Mouse (Mus musculus) neural tube, embryonic 15.5 days (tissue): ENCODE data around the gene Dnhd1. TPM values are rescaled to one million over a fixed set of nuclear protein-coding genes. Genes with fewer than 3 reads are reported as not detected.

Experiments used
- ATAC-seq: fragments of 200-750 bp; cut with Nextera tagmentation; 2 replicates; pipeline ENCODE4 v1.8.0; 2017; ENCODE audit warnings: mild to moderate bottlenecking, moderate TSS enrichment, moderate library complexity; ENCODE audit not compliant: low FRiP score
- H3K27ac ChIP-seq: fragments of 300-500 bp; sonication (generic); replicated peaks from 2 replicates; pipeline ENCODE4 v1.5.1; 2015; ENCODE audit warnings: mild to moderate bottlenecking, inconsistent platforms
- H3K27me3 ChIP-seq: fragments of 300-500 bp; sonication (generic); replicated peaks from 2 replicates; pipeline ENCODE4 v1.6.1; 2015; ENCODE audit warnings: inconsistent platforms
- H3K36me3 ChIP-seq: fragments of 300-500 bp; sonication (generic); 2 replicates; pipeline ENCODE4 v1.6.1; 2015; ENCODE audit warnings: inconsistent platforms
- H3K4me1 ChIP-seq: fragments of 300-500 bp; sonication (generic); 2 replicates; pipeline ENCODE4 v1.6.1; 2015; ENCODE audit warnings: inconsistent platforms
- H3K4me2 ChIP-seq: fragments of 300-500 bp; sonication (generic); 2 replicates; pipeline ENCODE4 v1.6.1; 2015; ENCODE audit warnings: inconsistent platforms, mild to moderate bottlenecking, moderate library complexity
- H3K4me3 ChIP-seq: fragments of 300-500 bp; sonication (generic); replicated peaks from 2 replicates; pipeline ENCODE4 v1.5.1; 2015; ENCODE audit warnings: mild to moderate bottlenecking, inconsistent platforms
- H3K9ac ChIP-seq: fragments of 300-500 bp; sonication (generic); replicated peaks from 2 replicates; pipeline ENCODE4 v1.6.1; 2015; ENCODE audit warnings: mild to moderate bottlenecking, inconsistent platforms
- H3K9me3 ChIP-seq: fragments of 300-500 bp; sonication (generic); replicated peaks from 2 replicates; pipeline ENCODE4 v1.6.1; 2016; ENCODE audit warnings: inconsistent platforms
- WGBS: fragments of 180-500 bp; shearing (Covaris S2); methylation state at CpG from one replicate; pipeline ENCODE4 v1.1.7; 2015; ENCODE audit warnings: mixed read lengths; 5-methylcytosine and 5-hydroxymethylcytosine counted together
- polyA plus RNA-seq: library from polyadenylated mRNA; unstranded; fragments of >200 nt; fragmentation: Nextera tagmentation; extraction: Ambion mirVana; gene quantifications from 2 replicates; pipeline ENCODE4 v1.2.1, GENCODE M21; 2015

Gene Dnhd1
- polyA plus RNA-seq, 1 experiment from 2014 or later = 1.3 TPM

GRCm38 (mm10) chr7:105625397-105625796, 25.2 kb upstream of the Dnhd1 start:
- Histone ChIP-seq H3K36me3 (peaks cover 48% of the 10 kb centered on the region), H3K4me1 (peaks cover 20% of the 10 kb centered on the region), H3K4me2 (no peak overlapping the region), H3K9me3 (no peaks in the 10 kb centered on the region), H3K9ac (no peak overlapping the region), H3K27me3 (no peaks in the 10 kb centered on the region), H3K27ac (no peak overlapping the region), H3K4me3 (no peak overlapping the region)
- no peak for ATAC-seq
- 77% methylated on average over 6 of the region's 6 CpGs for whole genome bisulfite sequencing

- 0 out of 2 replicates have a peak overlapping the region, but pooled peaks have one; percentile 33 for H3K27ac ChIP-seq
- WGBS = 23% methylated on average over 3 of the region's 3 CpGs
These were observed 22.0 kb upstream of the Dnhd1 start for GRCm38 (mm10) chr7:105628633-105629032.

GRCm38 (mm10) chr7:105632551-105632972, 18.1 kb upstream of the Dnhd1 start:
- H3K9ac ChIP-seq = peak overlapping the region; percentile 94
- H3K4me2 ChIP-seq = peak overlapping the region; percentile 77
- peaks cover 15% of the 10 kb centered on the region for H3K36me3 ChIP-seq
- H3K4me3 ChIP-seq = peak overlapping the region; percentile 95
- 12% methylated on average over 4 of the region's 4 CpGs for WGBS
- peak; percentile 19 for ATAC-seq
- peak overlapping the region; percentile 92 for H3K27ac ChIP-seq
- peaks cover 75% of the 10 kb centered on the region for H3K4me1 ChIP-seq
- no peaks in the 10 kb centered on the region for H3K9me3 ChIP-seq
- no peaks in the 10 kb centered on the region for H3K27me3 ChIP-seq

More at GRCm38 (mm10) chr7:105628633-105629032, 22.0 kb upstream of the Dnhd1 start:
- no peaks in the 10 kb centered on the region for H3K27me3 ChIP-seq
- H3K4me2 ChIP-seq = no peak overlapping the region
- H3K4me1 ChIP-seq = peaks cover 45% of the 10 kb centered on the region
- no peak for ATAC-seq
- H3K9me3 ChIP-seq = no peaks in the 10 kb centered on the region
- H3K36me3 ChIP-seq = peaks cover 16% of the 10 kb centered on the region
- no peak overlapping the region for H3K9ac ChIP-seq
- no peak overlapping the region for H3K4me3 ChIP-seq

GRCm38 (mm10) chr7:105633127-105633800, 17.4 kb upstream of the Dnhd1 start, which contains the start of gene Trim3:
Trim3 (minus strand) TSS chr7:105633571.
- WGBS = under 1% methylated on average over 51 of the region's 71 CpGs
- Histone ChIP-seq H3K27me3 (no peaks in the 10 kb centered on the region), H3K9ac (peak within 1 kb of the TSS; percentile 94), H3K27ac (peak within 1 kb of the TSS; percentile 92), H3K36me3 (peaks cover 21% of the 10 kb centered on the region), H3K9me3 (no peaks in the 10 kb centered on the region), H3K4me3 (peak within 1 kb of the TSS; percentile 95), H3K4me1 (peaks cover 75% of the 10 kb centered on the region), H3K4me2 (peak within 1 kb of the TSS; percentile 77)
- ATAC-seq = peak; percentile 91

- 4% methylated on average over 10 of the region's 10 CpGs for WGBS
- Histone ChIP-seq H3K4me2 (peak overlapping the region; percentile 77), H3K27ac (peak overlapping the region; percentile 92), H3K9ac (peak overlapping the region; percentile 94), H3K27me3 (no peaks in the 10 kb centered on the region), H3K9me3 (no peaks in the 10 kb centered on the region), H3K4me1 (peaks cover 73% of the 10 kb centered on the region), H3K36me3 (peaks cover 21% of the 10 kb centered on the region), H3K4me3 (peak overlapping the region; percentile 95)
- ATAC-seq = no peak
These were observed 16.9 kb upstream of the Dnhd1 start for GRCm38 (mm10) chr7:105633801-105634135.

- no peaks in the 10 kb centered on the region for H3K9me3 ChIP-seq
- peaks cover 21% of the 10 kb centered on the region for H3K36me3 ChIP-seq
- H3K4me3 ChIP-seq = peak overlapping the region; percentile 95
- peak overlapping the region; percentile 92 for H3K27ac ChIP-seq
- peak; percentile 5; the same call in 1 of the 2 replicates for ATAC-seq
- peak overlapping the region; percentile 94 for H3K9ac ChIP-seq
- peak overlapping the region; percentile 77 for H3K4me2 ChIP-seq
- no peaks in the 10 kb centered on the region for H3K27me3 ChIP-seq
- H3K4me1 ChIP-seq = peaks cover 73% of the 10 kb centered on the region
- WGBS = 31% methylated on average over 9 of the region's 9 CpGs
These were observed 16.2 kb upstream of the Dnhd1 start for GRCm38 (mm10) chr7:105634272-105634920.

- ATAC-seq = no peak
- Histone ChIP-seq H3K27me3 (no peaks in the 10 kb centered on the region), H3K4me1 (peaks cover 69% of the 10 kb centered on the region), H3K36me3 (peaks cover 21% of the 10 kb centered on the region), H3K27ac (peak overlapping the region; percentile 92), H3K4me2 (no peak overlapping the region), H3K9me3 (no peaks in the 10 kb centered on the region), H3K9ac (0 out of 2 replicates have a peak overlapping the region, but pooled peaks have one; percentile 0), H3K4me3 (no peak overlapping the region)
- WGBS = 96% methylated on average over 2 of the region's 2 CpGs
These were observed 14.9 kb upstream of the Dnhd1 start for GRCm38 (mm10) chr7:105635726-105636125.

GRCm38 (mm10) chr7:105638776-105639175, 11.9 kb upstream of the Dnhd1 start:
- H3K4me1 ChIP-seq = peaks cover 62% of the 10 kb centered on the region
- no peak for ATAC-seq
- H3K4me3 ChIP-seq = 0 out of 2 replicates have a peak overlapping the region, but pooled peaks have one; percentile 56
- H3K9me3 ChIP-seq = no peaks in the 10 kb centered on the region
- no peaks in the 10 kb centered on the region for H3K27me3 ChIP-seq
- peak overlapping the region; percentile 98; the same call in 1 of the 2 replicates for H3K4me2 ChIP-seq
- peaks cover 28% of the 10 kb centered on the region for H3K36me3 ChIP-seq
- no peak overlapping the region for H3K9ac ChIP-seq
- WGBS = 96% methylated on average over 6 of the region's 6 CpGs
- H3K27ac ChIP-seq = no peak overlapping the region

GRCm38 (mm10) chr7:105639304-105639703, 11.3 kb upstream of the Dnhd1 start:
- H3K27me3 ChIP-seq = no peaks in the 10 kb centered on the region
- peaks cover 30% of the 10 kb centered on the region for H3K36me3 ChIP-seq
- WGBS = 75% methylated on average over 9 of the region's 9 CpGs
- peak overlapping the region; percentile 56 for H3K4me3 ChIP-seq
- peaks cover 57% of the 10 kb centered on the region for H3K4me1 ChIP-seq
- no peak overlapping the region for H3K27ac ChIP-seq
- no peak for ATAC-seq
- H3K9me3 ChIP-seq = no peaks in the 10 kb centered on the region
- H3K9ac ChIP-seq = peak overlapping the region; percentile 88
- peak overlapping the region; percentile 98 for H3K4me2 ChIP-seq

- Histone ChIP-seq H3K9ac (peak within 1 kb of the TSS; percentile 88), H3K4me3 (peak within 1 kb of the TSS; percentile 56), H3K27me3 (no peaks in the 10 kb centered on the region), H3K4me1 (peaks cover 52% of the 10 kb centered on the region), H3K27ac (peak within 1 kb of the TSS; percentile 91), H3K36me3 (peaks cover 30% of the 10 kb centered on the region), H3K4me2 (peak within 1 kb of the TSS; percentile 98), H3K9me3 (no peaks in the 10 kb centered on the region)
- 6% methylated on average over 2 of the region's 2 CpGs for WGBS
- no peak for ATAC-seq
These were observed 10.9 kb upstream of the Dnhd1 start, which contains the start of gene Timm10b for GRCm38 (mm10) chr7:105639756-105640155. Timm10b (plus strand) TSS chr7:105640056.

- Histone ChIP-seq H3K4me3 (peak within 1 kb of the TSS; percentile 56), H3K9ac (peak within 1 kb of the TSS; percentile 88), H3K27me3 (no peaks in the 10 kb centered on the region), H3K9me3 (no peaks in the 10 kb centered on the region), H3K4me2 (peak within 1 kb of the TSS; percentile 98), H3K4me1 (peaks cover 46% of the 10 kb centered on the region), H3K27ac (peak within 1 kb of the TSS; percentile 91), H3K36me3 (peaks cover 36% of the 10 kb centered on the region)
- WGBS = under 1% methylated on average over 45 of the region's 45 CpGs
- ATAC-seq = peak; percentile 96
These were observed 10.3 kb upstream of the Dnhd1 start, which contains the start of the genes Arfip2 and Gm45799 for GRCm38 (mm10) chr7:105640233-105640893. Arfip2 (minus strand) TSS chr7:105640416. Gm45799 (plus strand) TSS chr7:105640552.
